Mouse (Mus musculus): ENCODE data around the gene Tpt1. TPM values are rescaled to one million over a fixed set of nuclear protein-coding genes. Genes with fewer than 3 reads are reported as not detected.
A peak's percentile ranks its signal among the peaks of the same experiment; 100 is the strongest.
"Not testable (repeated sequence)": the region's sequence is repeated elsewhere in the genome, so short reads cannot be mapped to it uniquely, and the experiment has no call there.

Gene Tpt1
- 884 and 886 TPM in 2 replicates for polyA plus RNA-seq (2015; fragmentation: Nextera tagmentation; extraction: Ambion mirVana)

DNA sequence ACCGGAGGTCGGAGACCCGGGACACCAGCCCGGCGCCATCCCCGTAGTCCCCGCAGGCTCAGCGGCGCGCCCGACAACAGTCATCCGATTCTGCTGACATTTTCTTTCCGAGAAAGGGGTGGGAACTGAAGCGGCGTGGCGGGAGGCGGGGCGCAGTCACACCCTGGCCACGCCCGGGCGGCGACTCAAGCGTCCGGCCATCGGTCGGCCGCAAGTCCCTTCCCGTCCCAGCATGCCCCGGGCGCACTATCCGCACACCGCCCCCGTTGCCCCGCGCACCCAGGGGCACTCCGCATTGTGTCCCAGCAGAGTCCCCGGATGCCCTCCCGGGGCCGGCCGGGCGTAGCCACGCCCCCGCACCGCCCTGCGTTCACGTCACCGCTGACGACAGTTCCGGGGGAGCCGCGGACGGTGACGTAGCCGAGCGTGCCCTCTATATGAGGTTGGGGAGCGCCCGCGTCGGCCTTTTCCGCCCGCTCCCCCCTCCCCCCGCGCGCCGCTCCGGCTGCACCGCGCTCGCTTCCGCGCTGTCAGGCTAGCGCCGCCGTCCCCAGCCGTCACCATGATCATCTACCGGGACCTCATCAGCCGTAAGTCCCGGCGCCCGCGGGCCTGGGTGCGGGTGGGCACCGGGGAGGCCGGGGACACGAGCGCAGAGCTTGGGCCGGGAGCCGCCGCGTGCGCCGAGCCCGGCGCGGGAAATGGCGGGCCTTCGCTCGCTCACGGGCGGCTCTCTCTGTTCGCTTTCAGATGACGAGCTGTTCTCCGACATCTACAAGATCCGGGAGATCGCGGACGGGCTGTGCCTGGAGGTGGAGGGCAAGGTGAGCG, at the start of gene Tpt1:
TSS of gene Tpt1 (plus strand) at position 227 of the 831 bp plus-strand sequence.
- Histone ChIP-seq H3K4me2 (peak within 1 kb of the TSS; percentile 76), H3K4me1 (replicated peaks) (peaks cover 39% of the 10 kb centered on the region), H3K27ac (peak within 1 kb of the TSS; percentile 99), H3K9me3 (no peaks in the 10 kb centered on the region), H3K27me3 (no peaks in the 10 kb centered on the region), H3K4me3 (peak within 1 kb of the TSS; percentile 80), H3K9ac (peak within 1 kb of the TSS; percentile 94), H3K36me3 (peaks cover 34% of the 10 kb centered on the region)
- under 1% methylated on average over 89 of the region's 108 CpGs for WGBS
- ATAC-seq (ENCODE audit: low FRiP score) = peak; percentile 98

GRCm38 (mm10) chr14:75795918-75796317, 49.0 kb upstream of the Tpt1 start:
- Histone ChIP-seq H3K4me1 (replicated peaks) (no peaks in the 10 kb centered on the region), H3K27me3 (0 out of 2 replicates have a peak, but pooled peaks cover 3% of the 10 kb centered on the region), H3K27ac (no peak overlapping the region), H3K4me3 (no peak overlapping the region), H3K4me2 (no peak overlapping the region), H3K9me3 (no peaks in the 10 kb centered on the region), H3K36me3 (no peaks in the 10 kb centered on the region), H3K9ac (no peak overlapping the region)
- WGBS = 91% methylated on average over 4 of the region's 4 CpGs
- no peak for ATAC-seq (ENCODE audit: low FRiP score)

DNA sequence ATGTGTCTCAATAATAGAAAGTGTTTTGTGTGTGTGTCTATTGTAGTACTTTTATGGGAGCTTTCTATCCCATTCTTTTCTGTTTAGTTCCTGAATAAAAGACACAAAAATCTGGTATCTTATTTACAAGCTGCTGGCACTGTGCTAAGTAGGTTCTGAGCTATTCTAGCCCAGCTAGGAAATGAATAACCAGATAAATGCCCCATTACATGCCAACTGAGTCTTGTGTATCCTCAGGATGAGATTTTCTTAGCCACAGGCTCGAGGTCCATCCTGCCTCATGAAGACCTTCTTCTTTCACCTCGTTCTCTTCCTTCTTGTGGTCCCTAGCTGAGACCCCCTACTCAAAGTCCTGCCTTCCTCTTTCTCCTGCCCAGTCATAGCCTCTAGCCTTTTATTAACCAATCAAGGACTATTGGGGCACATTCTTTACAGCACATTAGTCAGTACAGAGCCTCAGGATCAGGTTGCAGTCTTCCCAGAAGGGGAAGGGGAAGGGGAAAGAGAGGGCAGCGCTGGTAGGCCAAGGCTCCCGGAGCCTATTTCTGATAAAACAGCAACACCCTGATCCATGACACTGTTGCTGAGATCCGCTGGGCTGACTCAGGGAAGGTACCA, 47.0 kb upstream of the Tpt1 start:
- no peak overlapping the region for H3K9ac ChIP-seq
- no peaks in the 10 kb centered on the region for H3K9me3 ChIP-seq
- no peak overlapping the region for H3K27ac ChIP-seq
- no peaks in the 10 kb centered on the region for H3K36me3 ChIP-seq
- no peak overlapping the region for H3K4me2 ChIP-seq
- no peaks in the 10 kb centered on the region for H3K4me1 ChIP-seq (replicated peaks)
- H3K4me3 ChIP-seq = no peak overlapping the region
- 0 out of 2 replicates have a peak, but pooled peaks cover 3% of the 10 kb centered on the region for H3K27me3 ChIP-seq
- 44% methylated on average over 5 of the region's 5 CpGs for WGBS
- ATAC-seq (ENCODE audit: low FRiP score) = no peak

GRCm38 (mm10) chr14:75807800-75808199, 37.1 kb upstream of the Tpt1 start:
- H3K4me2 ChIP-seq = no peak overlapping the region
- H3K4me1 ChIP-seq (replicated peaks) = no peaks in the 10 kb centered on the region
- no peak overlapping the region for H3K27ac ChIP-seq
- H3K9me3 ChIP-seq = no peaks in the 10 kb centered on the region
- no peak for ATAC-seq (ENCODE audit: low FRiP score)
- no peaks in the 10 kb centered on the region for H3K27me3 ChIP-seq
- H3K4me3 ChIP-seq = no peak overlapping the region
- H3K9ac ChIP-seq = no peak overlapping the region
- WGBS = 73% methylated on average over 8 of the region's 8 CpGs
- no peaks in the 10 kb centered on the region for H3K36me3 ChIP-seq

DNA sequence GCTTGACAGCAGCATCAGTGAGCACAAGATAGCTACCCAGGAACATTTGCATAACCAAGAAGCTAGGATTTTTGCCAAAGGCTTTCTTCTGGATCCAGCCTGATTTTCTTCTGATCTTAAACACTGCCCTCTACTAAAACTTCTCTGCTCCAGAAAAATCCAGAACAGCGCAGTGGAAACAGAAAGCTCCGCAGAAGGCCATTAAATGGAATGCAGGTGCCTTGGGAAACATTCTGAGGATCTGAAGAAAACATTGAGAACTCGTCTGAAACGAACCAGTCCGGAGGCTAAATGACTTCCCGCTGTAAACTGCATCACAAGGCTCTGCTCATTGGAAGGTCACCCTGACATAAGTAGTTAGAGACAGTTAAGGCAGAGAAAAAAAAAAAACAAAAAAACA, 35.0 kb upstream of the Tpt1 start:
- no peaks in the 10 kb centered on the region for H3K27me3 ChIP-seq
- H3K27ac ChIP-seq = no peak overlapping the region
- 89% methylated on average over 6 of the region's 6 CpGs for WGBS
- H3K4me1 ChIP-seq (replicated peaks) = no peaks in the 10 kb centered on the region
- H3K4me3 ChIP-seq = no peak overlapping the region
- H3K36me3 ChIP-seq = no peaks in the 10 kb centered on the region
- H3K9ac ChIP-seq = no peak overlapping the region
- no peak for ATAC-seq (ENCODE audit: low FRiP score)
- H3K9me3 ChIP-seq = no peaks in the 10 kb centered on the region
- no peak overlapping the region for H3K4me2 ChIP-seq

DNA sequence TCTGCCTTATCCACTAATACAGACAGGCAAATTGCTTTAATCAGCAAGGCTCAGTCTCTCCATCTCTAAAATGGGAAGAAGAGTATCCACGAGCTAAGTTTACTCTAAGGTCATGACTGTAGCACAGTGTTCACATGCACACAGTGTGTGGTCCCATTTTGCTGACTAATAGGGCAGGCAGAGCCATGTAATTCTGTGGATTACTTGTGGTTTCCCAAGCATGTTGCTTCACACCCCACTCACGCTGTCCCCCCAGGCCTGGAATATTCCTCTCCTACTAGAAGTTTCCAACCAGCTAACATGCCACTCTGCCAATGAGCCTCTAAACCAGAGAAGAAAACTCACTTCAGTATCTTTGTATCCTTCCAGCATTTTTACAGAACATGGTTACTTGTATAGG, 26.4 kb upstream of the Tpt1 start:
- WGBS = 87% methylated on average over 2 of the region's 2 CpGs
- ATAC-seq (ENCODE audit: low FRiP score) = no peak
- H3K36me3 ChIP-seq = no peaks in the 10 kb centered on the region
- H3K9ac ChIP-seq = no peak overlapping the region
- no peaks in the 10 kb centered on the region for H3K9me3 ChIP-seq
- no peak overlapping the region for H3K4me2 ChIP-seq
- H3K4me1 ChIP-seq (replicated peaks) = no peaks in the 10 kb centered on the region
- no peak overlapping the region for H3K27ac ChIP-seq
- no peak overlapping the region for H3K4me3 ChIP-seq
- no peaks in the 10 kb centered on the region for H3K27me3 ChIP-seq

DNA sequence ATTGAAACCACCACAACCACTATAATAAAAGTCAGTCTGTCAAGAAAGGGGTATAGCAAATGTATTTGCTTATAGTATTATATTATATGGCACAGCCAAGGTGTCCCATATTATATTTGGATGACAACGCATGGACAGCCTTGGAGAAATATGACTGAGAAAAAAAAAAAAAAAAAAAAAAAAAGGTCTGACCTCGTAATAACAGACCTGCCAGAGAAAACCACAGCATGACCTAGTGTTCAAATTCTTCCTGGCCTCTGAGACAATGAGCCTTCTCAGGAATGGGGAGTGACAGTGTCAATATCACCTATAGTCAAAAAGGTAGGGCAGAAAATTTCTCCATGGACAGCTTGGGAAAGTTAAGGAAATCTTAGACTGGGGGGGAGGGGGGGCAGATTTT, 25.6 kb upstream of the Tpt1 start:
- Histone ChIP-seq H3K4me1 (replicated peaks) (no peaks in the 10 kb centered on the region), H3K27me3 (no peaks in the 10 kb centered on the region), H3K9me3 (no peaks in the 10 kb centered on the region), H3K4me3 (no peak overlapping the region), H3K36me3 (no peaks in the 10 kb centered on the region), H3K9ac (no peak overlapping the region), H3K27ac (no peak overlapping the region), H3K4me2 (no peak overlapping the region)
- ATAC-seq (ENCODE audit: low FRiP score) = no peak
- WGBS = 81% methylated on average over 2 of the region's 2 CpGs

GRCm38 (mm10) chr14:75820007-75820406, 24.9 kb upstream of the Tpt1 start:
- Histone ChIP-seq H3K9me3 (no peaks in the 10 kb centered on the region), H3K36me3 (no peaks in the 10 kb centered on the region), H3K4me2 (no peak overlapping the region), H3K4me3 (no peak overlapping the region), H3K27me3 (no peaks in the 10 kb centered on the region), H3K4me1 (replicated peaks) (no peaks in the 10 kb centered on the region), H3K27ac (no peak overlapping the region), H3K9ac (no peak overlapping the region)
- 89% methylated on average over 5 of the region's 5 CpGs for WGBS
- ATAC-seq (ENCODE audit: low FRiP score) = no peak

DNA sequence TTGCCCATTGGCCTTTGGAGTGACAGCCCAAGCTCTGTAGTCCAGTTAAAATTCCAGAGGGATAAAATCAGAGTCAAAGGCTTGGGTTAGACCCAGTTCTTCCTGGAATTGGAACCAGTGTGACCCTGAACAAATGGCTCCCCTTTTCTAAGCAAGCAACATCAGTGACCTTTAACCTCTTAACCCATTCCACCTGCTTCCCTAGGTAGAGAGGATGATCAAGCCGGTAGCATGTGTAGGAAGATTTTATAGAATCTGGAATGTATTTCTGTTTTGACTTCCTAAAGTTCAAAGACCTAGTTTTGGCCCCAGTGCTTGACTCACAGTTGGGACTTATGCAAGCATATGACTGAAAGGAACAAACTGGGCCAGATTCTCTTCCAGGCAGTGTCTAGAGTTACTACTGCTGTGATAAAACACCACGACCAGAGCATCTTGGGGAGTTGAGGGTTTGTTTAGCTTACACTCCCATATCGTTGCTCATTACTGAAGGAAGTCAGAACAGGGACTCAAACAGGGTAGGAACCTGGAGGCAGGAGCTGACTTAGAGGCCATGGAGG, 18.0 kb upstream of the Tpt1 start:
- ATAC-seq (ENCODE audit: low FRiP score) = no peak
- peaks cover 23% of the 10 kb centered on the region for H3K27me3 ChIP-seq
- 79% methylated on average over 3 of the region's 3 CpGs for WGBS

GRCm38 (mm10) chr14:75828221-75828620, 16.7 kb upstream of the Tpt1 start:
- peaks cover 14% of the 10 kb centered on the region for H3K4me1 ChIP-seq (replicated peaks)
- H3K4me2 ChIP-seq = peak overlapping the region; percentile 69
- no peaks in the 10 kb centered on the region for H3K9me3 ChIP-seq
- no peak overlapping the region for H3K4me3 ChIP-seq
- H3K9ac ChIP-seq = no peak overlapping the region
- H3K27me3 ChIP-seq = peaks cover 23% of the 10 kb centered on the region
- no peak overlapping the region for H3K27ac ChIP-seq
- no peak for ATAC-seq (ENCODE audit: low FRiP score)
- no peaks in the 10 kb centered on the region for H3K36me3 ChIP-seq
- 46% methylated on average over 11 of the region's 11 CpGs for WGBS

More for the DNA sequence above, 18.0 kb upstream of the Tpt1 start:
- H3K27ac ChIP-seq = no peak overlapping the region
- H3K9ac ChIP-seq = no peak overlapping the region
- H3K36me3 ChIP-seq = no peaks in the 10 kb centered on the region
- H3K4me1 ChIP-seq (replicated peaks) = peaks cover 11% of the 10 kb centered on the region
- no peaks in the 10 kb centered on the region for H3K9me3 ChIP-seq
- no peak overlapping the region for H3K4me2 ChIP-seq
- H3K4me3 ChIP-seq = no peak overlapping the region

- Histone ChIP-seq H3K27ac (no peak overlapping the region), H3K27me3 (peaks cover 23% of the 10 kb centered on the region), H3K4me3 (peak overlapping the region; percentile 37), H3K4me2 (peak overlapping the region; percentile 69), H3K9ac (peak overlapping the region; percentile 60), H3K4me1 (replicated peaks) (peaks cover 23% of the 10 kb centered on the region), H3K9me3 (no peaks in the 10 kb centered on the region), H3K36me3 (no peaks in the 10 kb centered on the region)
- ATAC-seq (ENCODE audit: low FRiP score) = peak; percentile 18; the same call in 1 of the 2 replicates
- WGBS = 7% methylated on average over 32 of the region's 32 CpGs
Measured at GRCm38 (mm10) chr14:75828866-75829806, 15.8 kb upstream of the Tpt1 start.

DNA sequence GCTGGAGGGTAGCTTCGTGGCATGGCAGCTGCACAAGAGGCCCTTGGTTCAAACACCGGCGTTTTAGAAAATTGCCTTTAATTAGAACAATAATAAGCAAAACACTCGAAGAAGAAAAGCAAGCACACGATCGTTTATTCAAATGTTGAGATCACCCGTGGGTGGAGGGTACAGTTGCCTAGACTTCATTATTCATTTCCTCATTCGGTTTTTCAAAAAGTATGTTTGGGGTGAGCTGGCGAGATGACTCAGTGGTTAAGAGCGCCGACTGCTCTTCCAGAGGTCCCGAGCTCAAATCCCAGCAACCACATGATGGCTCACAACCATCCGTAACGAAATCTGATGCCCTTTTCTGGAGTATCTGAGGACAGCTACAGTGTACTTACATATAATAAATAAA, 15.1 kb upstream of the Tpt1 start:
- Histone ChIP-seq H3K4me1 (replicated peaks) (peaks cover 30% of the 10 kb centered on the region), H3K27me3 (peaks cover 23% of the 10 kb centered on the region)
- H3K36me3 ChIP-seq; H3K27ac ChIP-seq; H3K9me3 ChIP-seq; H3K9ac ChIP-seq; H3K4me2 ChIP-seq; ATAC-seq (ENCODE audit: low FRiP score); H3K4me3 ChIP-seq: not testable (repeated sequence)
- WGBS = 70% methylated on average over 14 of the region's 14 CpGs

All from hindbrain, embryonic 13.5 days (tissue).